ENCODE assay signal across 8 mouse cellular contexts in genomic region chr14:105589751-105590150, GRCm38 (mm10).
DNase-seq lines count a peak whose midpoint lies in the region; ATAC-seq and TF ChIP-seq lines count a peak whose summit lies in the region.

No protein-coding gene starts in this region.

- 81% methylated on average over 7 of the region's 7 CpGs for whole genome bisulfite sequencing in lung, embryonic 15.5 days
- 47% methylated on average over 7 of the region's 7 CpGs for WGBS in neural tube, embryonic 12.5 days
- 90% methylated on average over 7 of the region's 7 CpGs for whole genome bisulfite sequencing in lung, adult 2 months

- H3K27ac ChIP-seq in gastrocnemius, adult 2 months = no peak overlapping the region
- no peak overlapping the region for H3K27ac ChIP-seq in lung, embryonic 15.5 days
- H3K27ac ChIP-seq in embryonic fibroblast, embryonic 13.5 days (ENCODE audit: insufficient read depth, low read length) = peak overlapping the region; percentile 74; the same call in 1 of the 2 replicates
- H3K27ac ChIP-seq in neural tube, embryonic 12.5 days = no peak overlapping the region

- H3K9ac ChIP-seq in lung, embryonic 15.5 days = no peak overlapping the region
- no peak overlapping the region for H3K9ac ChIP-seq in neural tube, embryonic 12.5 days

- no peak for ATAC-seq in lung, embryonic 15.5 days (ENCODE audit: borderline replicate concordance, extremely low read depth, low FRiP score, low TSS enrichment)
- ATAC-seq in neural tube, embryonic 12.5 days (ENCODE audit: low FRiP score, low read depth) = peak; percentile 51

- peak overlapping the region; percentile 16 for H3K4me2 ChIP-seq in lung, embryonic 15.5 days
- H3K4me2 ChIP-seq in neural tube, embryonic 12.5 days (replicated peaks) = no peak overlapping the region

- no peaks in the 10 kb centered on the region for H3K9me3 ChIP-seq in lung, embryonic 15.5 days
- no peaks in the 10 kb centered on the region for H3K9me3 ChIP-seq in neural tube, embryonic 12.5 days

- intact Hi-C loops in gastrocnemius, adult 2 months (cut with DNase I) = no loop called here

- TF ChIP-seq POLR2A in embryonic fibroblast, embryonic 13.5 days (IDR thresholded peaks at IDR 0.05; ENCODE audit: low read depth, low read length) = no peak
- TF ChIP-seq POLR2A in lung, adult 2 months (IDR thresholded peaks at IDR 0.05; ENCODE audit: borderline replicate concordance, extremely low read depth, low read depth, low read length) = no peak

- H3K36me3 ChIP-seq in lung, embryonic 15.5 days = no peaks in the 10 kb centered on the region
- H3K36me3 ChIP-seq in neural tube, embryonic 12.5 days = no peaks in the 10 kb centered on the region

- DNase-seq in gastrocnemius, adult 2 months = no peak
- DNase-seq in gastrocnemius, postnatal 25 days = no peak
- no peak for DNase-seq in lung, adult 18-20 months
- no peak for DNase-seq in urinary bladder, adult 2 months (ENCODE audit: low spot score)
- no peak for DNase-seq in lung, adult 2 months

- peak overlapping the region; percentile 19; the same call in 1 of the 2 replicates for H3K4me3 ChIP-seq in gastrocnemius, adult 2 months
- no peak overlapping the region for H3K4me3 ChIP-seq in lung, embryonic 15.5 days
- 0 out of 2 replicates have a peak overlapping the region, but pooled peaks have one; percentile 0 for H3K4me3 ChIP-seq in embryonic fibroblast, embryonic 13.5 days (ENCODE audit: insufficient read depth, low read length)
- H3K4me3 ChIP-seq in neural tube, embryonic 12.5 days = no peak overlapping the region
- H3K4me3 ChIP-seq in lung, adult 2 months (replicated peaks; ENCODE audit: extremely low read depth, low read depth, low read length) = no peak overlapping the region

- peaks cover 10% of the 10 kb centered on the region; the same call in 1 of the 2 replicates for H3K4me1 ChIP-seq in lung, embryonic 15.5 days
- peaks cover 6% of the 10 kb centered on the region; the same call in 1 of the 2 replicates for H3K4me1 ChIP-seq in embryonic fibroblast, embryonic 13.5 days (ENCODE audit: control insufficient read depth, insufficient read depth, low read length)
- no peaks in the 10 kb centered on the region for H3K4me1 ChIP-seq in neural tube, embryonic 12.5 days
- H3K4me1 ChIP-seq in lung, adult 2 months (ENCODE audit: control insufficient read depth, insufficient read depth, low read length) = no peaks in the 10 kb centered on the region

- H3K27me3 ChIP-seq in lung, embryonic 15.5 days = no peaks in the 10 kb centered on the region
- no peaks in the 10 kb centered on the region for H3K27me3 ChIP-seq in neural tube, embryonic 12.5 days (replicated peaks)

- no peak for TF ChIP-seq CTCF in gastrocnemius, adult 2 months (IDR thresholded peaks at IDR 0.05)
- no peak for TF ChIP-seq CTCF in embryonic fibroblast, embryonic 13.5 days (IDR thresholded peaks at IDR 0.05; ENCODE audit: borderline replicate concordance, insufficient read depth, low read length)
- TF ChIP-seq CTCF in lung, adult 2 months (IDR thresholded peaks at IDR 0.05; ENCODE audit: insufficient read depth, low read length) = no peak

Comparison
In these comparisons a context has a peak if more than half of its experiments do, and no peak if none do; other contexts are left out.
1. H3K4me3 ChIP-seq: peak in gastrocnemius, adult 2 months (single experiment) and embryonic fibroblast, embryonic 13.5 days (single experiment); none in lung, embryonic 15.5 days (single experiment), neural tube, embryonic 12.5 days (single experiment) and lung, adult 2 months (single experiment).